Mouse (Mus musculus) CH12F3 (cell line): ENCODE data around the gene Ctnna2.

Experiments
- in situ Hi-C: fragments of 300-500 bp; cut with MboI; formaldehyde crosslinking; loops from 2 replicates; pipeline ENCODE4 v1.14.3; 2020; ENCODE audit warnings: low sequenced_read_pairs

Gene Ctnna2

DNA sequence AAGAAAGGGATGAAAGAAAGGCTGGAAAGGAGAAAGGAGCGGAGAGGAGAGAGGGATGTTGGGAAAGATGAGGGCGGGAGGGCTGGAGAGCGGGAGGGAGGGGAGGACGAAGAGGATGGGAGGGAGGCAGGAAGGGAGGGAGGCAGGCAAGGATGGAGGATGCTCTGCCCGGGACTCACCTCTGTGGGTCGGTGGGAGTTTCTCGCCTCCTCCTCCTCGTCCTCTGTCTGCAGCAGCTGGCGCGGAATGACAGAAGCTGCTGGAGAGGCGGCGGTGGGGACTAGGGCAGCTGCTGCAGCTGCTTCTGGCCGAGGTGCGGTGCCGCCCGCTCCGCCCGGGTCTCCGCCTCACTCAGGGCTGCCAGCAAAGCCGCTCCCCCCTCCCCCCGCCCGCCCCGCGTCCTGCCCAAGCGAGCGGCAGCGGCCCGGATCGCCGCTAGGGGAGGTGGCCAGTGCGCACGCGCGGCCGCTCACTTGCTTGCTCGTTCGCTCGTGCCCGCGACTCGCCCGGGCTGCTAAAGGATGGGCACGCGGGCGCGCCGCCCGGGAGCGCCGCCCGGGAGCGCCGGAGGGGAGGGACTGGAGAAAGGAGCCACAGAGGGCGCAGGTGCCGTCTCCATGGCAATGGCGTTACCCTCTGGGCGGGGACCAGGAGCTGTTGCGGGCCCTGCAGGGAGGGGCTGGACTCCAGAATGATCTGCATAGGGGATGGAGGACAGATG lies at the start of gene Ctnna2:
TSS of gene Ctnna2 (minus strand) at position 459 of the 721 bp plus-strand sequence.
- in situ Hi-C loops, result no loop called here

DNA sequence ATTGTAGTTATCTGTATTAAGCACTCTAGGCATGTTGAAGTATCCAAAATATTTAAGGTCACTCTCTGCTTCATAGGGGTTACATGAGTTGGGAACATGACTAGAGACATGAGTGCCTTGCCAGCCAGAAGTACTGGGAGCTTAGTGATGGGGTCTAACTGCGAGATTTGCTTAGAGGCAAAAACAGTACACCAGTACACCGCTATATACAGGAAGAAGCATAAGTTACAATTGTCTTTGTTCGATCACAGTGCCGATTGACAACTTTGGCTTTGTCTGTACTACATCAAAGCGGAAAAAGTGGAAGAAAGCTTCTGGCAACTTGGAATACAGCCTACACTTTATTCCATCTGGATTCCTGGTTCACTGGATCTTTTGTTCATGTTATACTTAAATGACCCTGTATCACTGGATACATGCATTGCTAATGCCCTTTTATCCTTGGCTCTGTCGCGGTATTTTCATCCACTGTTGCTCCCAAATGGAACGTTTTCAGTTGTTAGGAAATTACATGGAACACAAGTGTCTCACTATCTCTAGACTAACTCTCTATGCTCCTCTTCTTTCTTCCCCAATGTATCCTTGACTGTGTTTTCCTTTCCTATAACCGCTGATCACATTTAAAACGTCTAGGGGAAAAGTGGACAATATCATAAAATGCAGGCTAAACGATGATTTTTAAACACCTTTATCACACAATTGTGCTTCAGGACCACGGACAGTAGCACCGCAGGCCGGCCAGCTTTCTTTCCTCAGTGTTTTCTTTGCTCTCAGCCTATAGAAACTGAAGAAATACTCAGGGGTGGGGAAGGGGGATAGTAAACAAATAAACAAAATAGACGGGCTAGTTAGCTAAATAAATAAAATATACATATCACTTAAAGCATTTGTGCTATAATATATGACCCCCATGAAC lies 896 bp upstream of the Ctnna2 start:
- in situ Hi-C loops, result no loop called here

DNA sequence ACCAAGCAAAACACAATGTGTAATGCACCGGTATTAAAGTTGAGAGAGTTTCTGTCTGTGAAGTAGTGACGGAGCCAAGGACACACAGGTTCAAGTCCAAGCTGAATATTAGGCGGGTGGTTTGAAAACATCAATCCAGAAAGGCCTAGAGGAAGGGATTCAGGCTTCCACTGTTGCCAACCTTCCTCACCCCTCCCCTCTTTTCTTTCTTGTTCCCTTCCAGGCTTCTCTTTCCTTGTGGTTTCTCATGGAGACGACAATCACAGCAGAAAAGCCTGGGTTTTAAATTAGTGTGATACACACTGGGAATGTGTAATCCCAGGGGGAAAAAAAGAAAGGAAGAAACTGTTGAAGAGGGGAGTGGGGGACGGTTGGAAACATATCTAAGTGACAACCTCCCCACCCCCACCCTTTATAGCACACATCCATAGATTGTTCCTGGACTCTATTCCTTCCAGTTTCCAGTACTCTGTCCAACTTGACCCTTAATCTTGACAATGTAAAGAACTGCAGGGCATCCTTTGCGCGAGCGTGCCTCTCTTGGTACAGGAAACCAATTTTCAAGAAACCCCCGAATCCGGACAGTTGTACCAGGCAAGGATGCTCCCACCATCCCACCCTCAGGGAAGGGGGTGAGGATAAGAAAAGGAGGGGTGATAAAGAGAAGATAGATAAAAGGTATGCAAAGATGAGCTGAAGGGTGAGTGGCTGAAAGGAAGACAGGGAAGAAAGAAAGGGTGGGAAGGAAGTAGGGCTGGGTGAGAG lies 841 bp downstream of the Ctnna2 start:
- in situ Hi-C loops, result no loop called here

DNA sequence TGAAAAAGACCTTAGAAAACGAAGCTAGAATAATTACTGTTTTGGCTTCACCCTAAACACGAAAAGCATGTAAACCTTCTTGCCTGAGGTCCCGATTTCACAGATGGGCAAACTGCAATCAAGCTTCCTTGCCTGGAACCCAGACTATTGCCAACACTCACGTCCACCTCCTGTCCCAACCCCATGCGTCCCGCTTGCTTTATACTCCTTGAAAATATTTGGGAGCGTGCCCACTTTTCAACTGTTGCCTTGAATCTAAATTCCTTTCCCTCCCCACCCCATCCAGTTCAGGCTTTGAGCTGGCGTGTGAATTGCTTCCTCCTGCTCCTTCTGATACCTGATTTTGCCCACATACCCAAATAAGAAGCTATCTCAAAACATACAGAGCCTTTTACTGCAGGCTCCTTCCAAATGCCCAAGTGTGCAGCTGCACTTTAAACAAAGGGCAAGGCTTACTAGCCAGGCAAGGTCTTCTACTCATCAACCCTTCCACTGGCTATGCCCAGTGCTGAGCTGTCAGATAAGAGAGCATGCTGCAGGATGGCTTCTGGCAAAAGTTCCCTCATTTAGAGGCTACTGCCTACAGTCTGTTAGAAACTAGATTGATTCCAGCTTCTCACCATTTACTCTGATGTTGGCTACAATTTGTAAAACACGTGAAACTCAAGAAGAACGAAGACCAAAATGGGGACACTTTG lies 8.8 kb downstream of the Ctnna2 start:
- in situ Hi-C loops, result no loop called here

GRCm38 (mm10) chr6:77969774-77970173 lies 9.7 kb downstream of the Ctnna2 start:
- in situ Hi-C loops, result no loop called here

DNA sequence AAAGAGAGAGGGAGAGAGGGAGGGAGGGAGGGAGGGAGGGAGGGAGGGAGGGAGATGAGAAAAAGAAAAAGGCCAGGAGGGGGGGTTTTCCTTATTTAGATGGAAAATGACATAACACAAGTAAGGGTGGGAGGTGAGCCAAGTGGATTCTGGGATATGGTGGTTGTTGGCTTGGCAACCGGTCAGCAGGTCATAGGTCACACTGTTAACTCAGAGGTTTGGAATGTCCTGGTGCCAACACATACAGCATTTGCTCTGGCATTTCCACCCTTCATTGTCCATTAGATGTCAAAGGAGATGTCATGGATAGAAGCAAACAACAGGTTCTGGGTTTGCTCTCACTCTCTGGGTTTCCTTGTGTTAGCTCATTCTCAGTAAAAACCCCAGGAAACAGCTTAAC lies 17.5 kb downstream of the Ctnna2 start:
- in situ Hi-C loops, result no loop called here

GRCm38 (mm10) chr6:77951276-77951675 lies 28.2 kb downstream of the Ctnna2 start:
- in situ Hi-C loops, result no loop called here

DNA sequence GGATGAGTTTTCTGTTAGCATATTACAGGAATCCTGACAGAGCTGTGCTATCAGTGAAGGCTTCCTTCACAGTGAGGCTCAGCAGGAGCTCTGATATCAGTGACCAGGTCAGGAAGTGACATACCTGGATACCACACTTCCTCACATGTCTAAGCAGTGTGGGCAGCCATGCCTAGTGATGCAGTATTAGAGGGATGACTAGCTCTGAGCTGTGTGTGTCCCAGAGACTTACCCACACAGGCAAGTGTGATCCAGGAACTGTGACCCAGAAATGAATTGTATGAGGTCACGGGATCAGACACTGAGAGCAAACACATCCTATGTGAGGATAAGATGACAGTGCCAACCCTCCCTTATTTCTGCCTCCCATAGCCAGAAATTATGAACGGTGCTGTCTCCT lies 28.8 kb downstream of the Ctnna2 start:
- in situ Hi-C loops, result no loop called here

- in situ Hi-C loops, result no loop called here
Observed at GRCm38 (mm10) chr6:77929375-77929774, 50.1 kb downstream of the Ctnna2 start.

DNA sequence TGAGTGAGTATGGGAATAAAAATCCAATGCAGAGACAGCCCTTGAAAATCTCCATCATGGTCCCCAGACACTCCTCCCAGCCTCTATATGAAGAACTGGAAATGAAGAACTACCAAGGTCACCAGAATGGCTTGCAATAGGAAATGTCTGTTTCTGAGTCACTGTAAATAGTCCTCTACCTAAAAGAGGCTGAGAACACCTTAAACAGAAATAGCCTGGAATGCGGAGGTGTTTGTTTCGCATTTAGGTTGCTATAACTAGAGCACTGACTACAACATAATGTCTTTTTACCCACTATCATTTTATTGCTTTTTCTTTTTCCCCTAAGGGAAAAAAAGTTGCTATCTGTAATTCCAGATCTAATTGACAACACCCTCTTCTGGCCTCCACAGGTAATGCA lies 106.3 kb downstream of the Ctnna2 start:
- in situ Hi-C loops, result no loop called here

GRCm38 (mm10) chr6:77869313-77869712 lies 110.2 kb downstream of the Ctnna2 start:
- in situ Hi-C loops, result no loop called here

- in situ Hi-C loops, result no loop called here
Observed at GRCm38 (mm10) chr6:77868119-77868518, 111.4 kb downstream of the Ctnna2 start.

DNA sequence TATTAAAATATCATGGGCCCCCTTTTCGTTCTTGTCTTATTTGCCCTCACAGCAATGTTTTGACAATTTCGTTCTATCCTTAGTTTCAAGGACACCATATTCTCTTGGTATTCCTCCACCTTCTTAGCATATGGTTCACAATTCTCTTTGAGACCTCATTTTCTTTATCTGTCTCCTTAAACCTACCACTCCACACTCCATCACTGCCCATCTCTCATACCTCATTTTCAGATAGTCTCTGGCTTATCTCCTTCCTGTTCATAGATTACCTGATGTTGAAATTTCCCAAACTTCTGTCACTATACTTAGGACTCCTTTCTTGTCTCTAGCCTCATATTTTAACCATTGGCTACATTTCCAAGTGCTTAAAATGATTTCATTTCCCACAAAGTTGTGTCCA lies 116.1 kb downstream of the Ctnna2 start:
- in situ Hi-C loops, result no loop called here

GRCm38 (mm10) chr6:77862781-77863180 lies 116.7 kb downstream of the Ctnna2 start:
- in situ Hi-C loops, result no loop called here

DNA sequence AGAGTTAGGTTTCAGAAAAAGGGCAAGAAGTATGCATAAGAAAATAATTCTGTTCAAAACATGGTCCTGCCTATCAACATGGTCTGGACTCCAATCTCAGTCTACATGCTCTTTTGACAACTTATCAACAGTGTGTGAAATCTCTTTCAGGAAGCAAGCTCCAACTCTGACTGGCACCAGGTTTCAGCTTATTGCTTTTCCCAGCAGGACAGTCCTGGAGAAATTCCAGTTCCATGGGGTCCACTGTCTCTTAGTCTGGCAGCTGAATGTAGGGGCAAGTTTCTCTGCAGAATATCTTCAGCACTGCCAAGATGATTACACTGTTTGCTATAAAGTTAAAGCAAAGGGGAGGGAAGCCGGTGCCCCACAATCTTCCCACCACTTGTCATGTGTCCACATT lies 130.1 kb downstream of the Ctnna2 start:
- in situ Hi-C loops, result no loop called here

- in situ Hi-C loops, result no loop called here
Observed at GRCm38 (mm10) chr6:77848796-77849195, 130.7 kb downstream of the Ctnna2 start.

GRCm38 (mm10) chr6:77847651-77848050 lies 131.8 kb downstream of the Ctnna2 start:
- in situ Hi-C loops, result no loop called here

DNA sequence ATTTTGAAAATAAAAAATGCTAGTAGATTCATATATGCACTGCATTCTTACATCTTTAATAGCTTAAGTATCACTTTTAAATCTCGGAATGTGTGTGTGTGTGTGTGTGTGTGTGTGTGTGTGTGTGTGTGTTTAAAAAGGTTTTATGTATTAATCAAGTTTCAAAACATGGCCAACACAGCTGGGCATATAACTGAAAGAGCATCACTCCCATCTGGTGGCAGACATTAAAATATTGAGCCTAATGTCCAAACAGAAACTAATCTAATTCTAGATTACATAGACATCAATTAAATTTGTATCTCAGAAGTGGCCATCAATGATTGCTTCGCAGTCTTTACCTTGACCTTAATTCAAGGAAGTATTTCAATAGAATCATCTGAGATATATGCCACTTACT lies 140.4 kb downstream of the Ctnna2 start:
- in situ Hi-C loops, result no loop called here

- in situ Hi-C loops, result no loop called here
Observed at GRCm38 (mm10) chr6:77838653-77839052, 140.8 kb downstream of the Ctnna2 start.

DNA sequence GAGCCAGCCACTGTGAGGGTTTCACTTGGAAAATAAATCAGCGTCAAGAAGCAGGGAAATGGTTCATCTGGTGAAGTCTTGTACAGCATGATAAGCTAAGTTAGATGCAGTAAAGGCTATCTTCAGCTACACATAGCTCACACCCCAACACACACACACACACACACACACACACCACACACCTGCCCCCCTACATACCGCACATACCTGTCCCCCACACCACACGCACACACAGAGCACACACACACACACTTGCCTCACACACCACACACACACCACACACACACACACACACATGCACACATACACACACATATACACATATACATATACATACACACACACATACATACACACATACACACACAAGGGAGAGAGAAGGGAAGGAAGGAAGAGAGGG lies 142.0 kb downstream of the Ctnna2 start:
- in situ Hi-C loops, result no loop called here

GRCm38 (mm10) chr6:77834680-77835079 lies 144.8 kb downstream of the Ctnna2 start:
- in situ Hi-C loops, result no loop called here
